Mouse (Mus musculus) central nervous system, embryonic 18 days (tissue): ENCODE data around the gene 4933414I15Rik. TPM values are rescaled to one million over a fixed set of nuclear protein-coding genes. Genes with fewer than 3 reads are reported as not detected.

Source experiments
- polyA plus RNA-seq: library from polyadenylated mRNA; depleted of rRNA; stranded (reverse); fragments of >200 nt; gene quantifications from 2 replicates; pipeline ENCODE4 v1.2.3, GENCODE M21; 2012; rRNA removed

4933414I15Rik gene
- not detected in 2 replicates for polyA plus RNA-seq

GRCm38 (mm10) chr11:50943506-50943905 is at the start of gene 4933414I15Rik:
4933414I15Rik (minus strand) TSS chr11:50943765.

GRCm38 (mm10) chr11:50981667-50982066 is 38.1 kb upstream of the 4933414I15Rik start, which contains the start of gene Olfr1377:
Olfr1377 (plus strand) TSS chr11:50981967.

GRCm38 (mm10) chr11:50966230-50966629 is 22.7 kb upstream of the 4933414I15Rik start, which contains the start of gene Olfr1378:
Olfr1378 (plus strand) TSS chr11:50966530.

GRCm38 (mm10) chr11:50953665-50954064 is 10.1 kb upstream of the 4933414I15Rik start, which contains the start of gene Prop1:
Prop1 (minus strand) TSS chr11:50953765.

GRCm38 (mm10) chr11:50931451-50931866 is 12.1 kb downstream of the 4933414I15Rik start, which contains the start of gene Zfp354b:
Zfp354b (minus strand) TSS chr11:50931633.

GRCm38 (mm10) chr11:50915671-50916320 is 27.8 kb downstream of the 4933414I15Rik start, which contains the start of gene Zfp2:
Zfp2 (minus strand) TSS chr11:50916165.

Other genes with a start within 250 kb of the 4933414I15Rik start
- 35.9 and 38.0 TPM in 2 replicates for gene Zfp354c, start 116.0 kb downstream of the 4933414I15Rik start, polyA plus RNA-seq
- 2.6 and 2.7 TPM in 2 replicates for gene Zfp879, start 102.2 kb downstream of the 4933414I15Rik start, polyA plus RNA-seq
- gene Grm6, start 93.1 kb downstream of the 4933414I15Rik start, polyA plus RNA-seq = 0.03 and 0.05 TPM in 2 replicates
- gene Zfp454, start 56.1 kb downstream of the 4933414I15Rik start, polyA plus RNA-seq = 8.7 and 9.3 TPM in 2 replicates
- gene Zfp2, start 27.6 kb downstream of the 4933414I15Rik start, polyA plus RNA-seq = 25.9 and 26.2 TPM in 2 replicates
- gene Zfp354b, start 12.1 kb downstream of the 4933414I15Rik start, polyA plus RNA-seq = 3.4 and 3.8 TPM in 2 replicates
- gene Prop1, start 10.0 kb upstream of the 4933414I15Rik start, polyA plus RNA-seq = not detected in 2 replicates
- gene Olfr1378, start 22.8 kb upstream of the 4933414I15Rik start, polyA plus RNA-seq = not detected in 2 replicates
- not detected in 2 replicates for gene Olfr1377, start 38.2 kb upstream of the 4933414I15Rik start, polyA plus RNA-seq
- not detected in 2 replicates for gene Olfr51, start 59.8 kb upstream of the 4933414I15Rik start, polyA plus RNA-seq
- gene Olfr54, start 70.5 kb upstream of the 4933414I15Rik start, polyA plus RNA-seq = not detected in 2 replicates
- gene Olfr1375, start 104.3 kb upstream of the 4933414I15Rik start, polyA plus RNA-seq = not detected in 2 replicates
- 12.3 and 16.9 TPM in 2 replicates for gene Zfp354a, start 115.5 kb upstream of the 4933414I15Rik start, polyA plus RNA-seq